In genomic region chr15:101845971-101846403, GRCm38 (mm10) we compare ENCODE assay signal across 8 mouse cellular contexts. TPM values are rescaled to one million over a fixed set of nuclear protein-coding genes. Genes with fewer than 3 reads are reported as not detected.
DNase-seq lines count a peak whose midpoint lies in the region; ATAC-seq and TF ChIP-seq lines count a peak whose summit lies in the region.

No protein-coding gene starts in this region.

- peaks cover 7% of the 10 kb centered on the region; the same call in 1 of the 2 replicates for H3K4me1 ChIP-seq in embryonic facial prominence, embryonic 13.5 days
- peaks cover 7% of the 10 kb centered on the region for H3K4me1 ChIP-seq in hindbrain, embryonic 12.5 days
- H3K4me1 ChIP-seq in lung, embryonic 15.5 days: 0 out of 2 replicates have a peak, but pooled peaks cover 3% of the 10 kb centered on the region
- H3K4me1 ChIP-seq in olfactory bulb, adult 2 months (ENCODE audit: control insufficient read depth, insufficient read depth, low read length): peaks cover 10% of the 10 kb centered on the region

- H3K27me3 ChIP-seq in embryonic facial prominence, embryonic 13.5 days: peaks cover 41% of the 10 kb centered on the region
- peaks cover 12% of the 10 kb centered on the region for H3K27me3 ChIP-seq in hindbrain, embryonic 12.5 days
- peaks cover 21% of the 10 kb centered on the region for H3K27me3 ChIP-seq in lung, embryonic 15.5 days

- peak overlapping the region; percentile 79 for H3K9ac ChIP-seq in embryonic facial prominence, embryonic 13.5 days
- peak overlapping the region; percentile 71 for H3K9ac ChIP-seq in hindbrain, embryonic 12.5 days
- H3K9ac ChIP-seq in lung, embryonic 15.5 days: peak overlapping the region; percentile 45

- no peak for TF ChIP-seq CTCF in olfactory bulb, adult 2 months (IDR thresholded peaks at IDR 0.05; ENCODE audit: insufficient read depth, low read depth, low read length)

- no peak for ATAC-seq in embryonic facial prominence, embryonic 13.5 days (ENCODE audit: insufficient number of reproducible peaks, insufficient read depth, low FRiP score, low TSS enrichment, low read depth)
- peak; percentile 64 for ATAC-seq in hindbrain, embryonic 12.5 days (ENCODE audit: low FRiP score)
- peak; percentile 46; the same call in 1 of the 2 replicates for ATAC-seq in lung, embryonic 15.5 days (ENCODE audit: borderline replicate concordance, extremely low read depth, low FRiP score, low TSS enrichment)

- under 1% methylated on average over 30 of the region's 37 CpGs for WGBS in embryonic facial prominence, embryonic 13.5 days
- WGBS in hindbrain, embryonic 12.5 days: under 1% methylated on average over 36 of the region's 37 CpGs
- WGBS in lung, embryonic 15.5 days: 2% methylated on average over 36 of the region's 37 CpGs
- under 1% methylated on average over 33 of the region's 37 CpGs for WGBS in olfactory bulb, adult 2 months

- DNase-seq in A20 (ENCODE audit: low read depth, low spot score): peak; percentile 4
- peak; percentile 62 for DNase-seq in Muller cell, postnatal 12 days (ENCODE audit: inconsistent ontology term)
- peak; percentile 24 to 49 for DNase-seq in layer of hippocampus, postnatal 14 days (ENCODE audit: low spot score in 2 of 2)
- DNase-seq in gastrocnemius, adult 8-10 months (ENCODE audit: low spot score in 2 of 2): no peak

- peak overlapping the region; percentile 57 for H3K4me3 ChIP-seq in embryonic facial prominence, embryonic 13.5 days
- peak overlapping the region; percentile 50 for H3K4me3 ChIP-seq in hindbrain, embryonic 12.5 days
- peak overlapping the region; percentile 49 for H3K4me3 ChIP-seq in lung, embryonic 15.5 days
- peak overlapping the region; percentile 73 for H3K4me3 ChIP-seq in olfactory bulb, adult 2 months (ENCODE audit: insufficient read depth, low read depth, low read length)

- peak overlapping the region; percentile 86 for H3K4me2 ChIP-seq in embryonic facial prominence, embryonic 13.5 days
- peak overlapping the region; percentile 74 for H3K4me2 ChIP-seq in hindbrain, embryonic 12.5 days (replicated peaks)
- peak overlapping the region; percentile 89 for H3K4me2 ChIP-seq in lung, embryonic 15.5 days

- no peaks in the 10 kb centered on the region for H3K9me3 ChIP-seq in embryonic facial prominence, embryonic 13.5 days
- H3K9me3 ChIP-seq in hindbrain, embryonic 12.5 days (replicated peaks): no peaks in the 10 kb centered on the region
- no peaks in the 10 kb centered on the region for H3K9me3 ChIP-seq in lung, embryonic 15.5 days

- no peaks in the 10 kb centered on the region for H3K36me3 ChIP-seq in embryonic facial prominence, embryonic 13.5 days
- H3K36me3 ChIP-seq in hindbrain, embryonic 12.5 days: no peaks in the 10 kb centered on the region
- H3K36me3 ChIP-seq in lung, embryonic 15.5 days: no peaks in the 10 kb centered on the region

- peak; percentile 31; the same call in 1 of the 2 replicates for TF ChIP-seq POLR2A in olfactory bulb, adult 2 months (IDR thresholded peaks at IDR 0.05; ENCODE audit: insufficient read depth, low read depth, low read length)

- peak overlapping the region; percentile 11; the same call in 1 of the 2 replicates for H3K27ac ChIP-seq in embryonic facial prominence, embryonic 13.5 days
- peak overlapping the region; percentile 64 for H3K27ac ChIP-seq in hindbrain, embryonic 12.5 days
- no peak overlapping the region for H3K27ac ChIP-seq in lung, embryonic 15.5 days
- peak overlapping the region; percentile 87 for H3K27ac ChIP-seq in olfactory bulb, adult 2 months (ENCODE audit: insufficient read depth, low read depth, low read length)

RNA-seq across cellular contexts. Expression of gene Krt1, which starts 4.6 kb away (rescaled TPM):
- polyA plus RNA-seq in embryonic facial prominence, embryonic 13.5 days (2015; fragmentation: Nextera tagmentation; extraction: Ambion mirVana): 30.3 and 54.6 TPM in 2 replicates
- polyA plus RNA-seq in hindbrain, embryonic 12.5 days (2016; fragmentation: Nextera tagmentation; extraction: Ambion mirVana): 4.2 and 4.4 TPM in 2 replicates
- total RNA-seq in layer of hippocampus, postnatal 14 days (2021): 1 to 10 TPM; 3.4 to 4.4 TPM
- polyA plus RNA-seq in lung, embryonic 15.5 days (2015; fragmentation: Nextera tagmentation; extraction: Ambion mirVana): 0.54 and 0.55 TPM in 2 replicates
- polyA plus RNA-seq in olfactory bulb, adult 2 months (2012; ENCODE audit: insufficient read depth, insufficient read length, low replicate concordance, missing spikeins): not detected in 2 replicates
- not detected for total RNA-seq in gastrocnemius, adult 8-10 months (2022)

RNA-seq across cellular contexts. Expression of gene Krt77, which starts 23.5 kb away (rescaled TPM):
- 0.43 and 0.91 TPM in 2 replicates for polyA plus RNA-seq in embryonic facial prominence, embryonic 13.5 days (2015; fragmentation: Nextera tagmentation; extraction: Ambion mirVana)
- not detected in 2 replicates for polyA plus RNA-seq in hindbrain, embryonic 12.5 days (2016; fragmentation: Nextera tagmentation; extraction: Ambion mirVana)
- 1 to 10 TPM; 7.2 to 9.4 TPM for total RNA-seq in layer of hippocampus, postnatal 14 days (2021)
- polyA plus RNA-seq in lung, embryonic 15.5 days (2015; fragmentation: Nextera tagmentation; extraction: Ambion mirVana): not detected in 2 replicates
- polyA plus RNA-seq in olfactory bulb, adult 2 months (2012; ENCODE audit: insufficient read depth, insufficient read length, low replicate concordance, missing spikeins): not detected in 2 replicates
- not detected for total RNA-seq in gastrocnemius, adult 8-10 months (2022)

RNA-seq across cellular contexts. Expression of gene Krt2, which starts 28.0 kb away (rescaled TPM):
- 0.17 TPM in 1 of 2 replicates, not detected in the other for polyA plus RNA-seq in embryonic facial prominence, embryonic 13.5 days (2015; fragmentation: Nextera tagmentation; extraction: Ambion mirVana)
- polyA plus RNA-seq in hindbrain, embryonic 12.5 days (2016; fragmentation: Nextera tagmentation; extraction: Ambion mirVana): not detected in 2 replicates
- 1 to 10 TPM; 2.6 to 3.7 TPM for total RNA-seq in layer of hippocampus, postnatal 14 days (2021)
- not detected in 2 replicates for polyA plus RNA-seq in lung, embryonic 15.5 days (2015; fragmentation: Nextera tagmentation; extraction: Ambion mirVana)
- polyA plus RNA-seq in olfactory bulb, adult 2 months (2012; ENCODE audit: insufficient read depth, insufficient read length, low replicate concordance, missing spikeins): not detected in 2 replicates
- not detected for total RNA-seq in gastrocnemius, adult 8-10 months (2022)

RNA-seq across cellular contexts. Expression of gene Krt73, which starts 43.8 kb away (rescaled TPM):
- 1.2 and 1.4 TPM in 2 replicates for polyA plus RNA-seq in embryonic facial prominence, embryonic 13.5 days (2015; fragmentation: Nextera tagmentation; extraction: Ambion mirVana)
- polyA plus RNA-seq in hindbrain, embryonic 12.5 days (2016; fragmentation: Nextera tagmentation; extraction: Ambion mirVana): 0.57 and 0.65 TPM in 2 replicates
- 1 to 10 TPM; 7.7 to 8.2 TPM for total RNA-seq in layer of hippocampus, postnatal 14 days (2021)
- polyA plus RNA-seq in lung, embryonic 15.5 days (2015; fragmentation: Nextera tagmentation; extraction: Ambion mirVana): not detected in 2 replicates
- not detected in 2 replicates for polyA plus RNA-seq in olfactory bulb, adult 2 months (2012; ENCODE audit: insufficient read depth, insufficient read length, low replicate concordance, missing spikeins)
- not detected for total RNA-seq in gastrocnemius, adult 8-10 months (2022)

RNA-seq across cellular contexts. Expression of gene Krt76, which starts 46.7 kb away (rescaled TPM):
- 0.40 and 0.56 TPM in 2 replicates for polyA plus RNA-seq in embryonic facial prominence, embryonic 13.5 days (2015; fragmentation: Nextera tagmentation; extraction: Ambion mirVana)
- polyA plus RNA-seq in hindbrain, embryonic 12.5 days (2016; fragmentation: Nextera tagmentation; extraction: Ambion mirVana): not detected in 2 replicates
- total RNA-seq in layer of hippocampus, postnatal 14 days (2021): not detected
- not detected in 2 replicates for polyA plus RNA-seq in lung, embryonic 15.5 days (2015; fragmentation: Nextera tagmentation; extraction: Ambion mirVana)
- polyA plus RNA-seq in olfactory bulb, adult 2 months (2012; ENCODE audit: insufficient read depth, insufficient read length, low replicate concordance, missing spikeins): not detected in 2 replicates
- total RNA-seq in gastrocnemius, adult 8-10 months (2022): not detected

Comparison
In these comparisons a context has a peak if more than half of its experiments do, and no peak if none do; other contexts are left out.
1. DNase-seq: peak in A20 (single experiment), Muller cell, postnatal 12 days (single experiment) and layer of hippocampus, postnatal 14 days (2 of 2); none in gastrocnemius, adult 8-10 months (0 of 2).
2. Peak in every context shown above with its lines, with median percentiles within 50 percentile points of each other: H3K4me2 ChIP-seq, H3K4me3 ChIP-seq and H3K9ac ChIP-seq.